Mouse (Mus musculus): Measurements from ENCODE around the gene Rpl39. TPM values are rescaled to one million over a fixed set of nuclear protein-coding genes. Genes with fewer than 3 reads are reported as not detected.
"Not testable (repeated sequence)": the region's sequence is repeated elsewhere in the genome, so short reads cannot be mapped to it uniquely, and the experiment has no call there.

Rpl39 gene
- 1,000 to 10,000 TPM in 1 of 3 experiments, 100 to 1,000 TPM in 2; 704 to 1,016 (median 774) TPM for polyA plus RNA-seq (2017; shearing (Covaris generic))

DNA sequence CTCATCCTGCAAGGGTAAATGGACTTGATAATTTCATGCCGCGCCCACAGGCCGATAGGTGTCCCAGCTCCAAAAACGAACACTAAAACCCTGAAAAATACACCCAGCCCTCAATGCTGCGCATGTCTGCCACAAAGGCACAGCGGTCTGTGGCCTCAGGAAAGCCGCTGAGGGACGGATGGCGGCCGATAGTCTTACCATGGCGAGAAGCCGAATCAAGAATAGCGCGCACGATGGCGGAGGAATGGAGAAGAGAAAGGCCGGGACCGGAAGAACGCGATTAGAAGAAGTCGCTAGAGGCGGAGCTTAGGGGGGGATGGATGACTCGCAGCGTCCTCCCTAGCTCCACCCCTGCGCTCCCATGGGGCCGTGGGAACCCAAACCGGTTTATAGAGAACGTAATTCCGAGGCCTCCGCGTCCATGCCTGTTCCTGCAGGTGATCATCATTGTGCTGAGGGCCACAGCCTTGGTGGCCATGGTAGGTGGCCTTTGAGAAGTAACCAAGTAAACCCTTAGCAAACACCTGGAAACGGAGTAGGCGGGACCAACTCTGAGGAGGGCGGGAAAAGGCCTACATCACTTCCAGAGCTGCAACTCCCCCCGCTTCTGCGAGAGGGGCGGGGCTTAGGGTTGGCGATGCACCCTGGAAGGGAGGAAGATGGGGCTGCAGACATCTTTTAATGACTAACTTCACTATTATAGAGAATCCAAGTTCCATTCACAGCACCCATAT lies at the start of gene Rpl39:
Gene Rpl39 (minus strand): TSS at position 476 of the 734 bp plus-strand sequence.
- peak; percentile 89 for ATAC-seq

DNA sequence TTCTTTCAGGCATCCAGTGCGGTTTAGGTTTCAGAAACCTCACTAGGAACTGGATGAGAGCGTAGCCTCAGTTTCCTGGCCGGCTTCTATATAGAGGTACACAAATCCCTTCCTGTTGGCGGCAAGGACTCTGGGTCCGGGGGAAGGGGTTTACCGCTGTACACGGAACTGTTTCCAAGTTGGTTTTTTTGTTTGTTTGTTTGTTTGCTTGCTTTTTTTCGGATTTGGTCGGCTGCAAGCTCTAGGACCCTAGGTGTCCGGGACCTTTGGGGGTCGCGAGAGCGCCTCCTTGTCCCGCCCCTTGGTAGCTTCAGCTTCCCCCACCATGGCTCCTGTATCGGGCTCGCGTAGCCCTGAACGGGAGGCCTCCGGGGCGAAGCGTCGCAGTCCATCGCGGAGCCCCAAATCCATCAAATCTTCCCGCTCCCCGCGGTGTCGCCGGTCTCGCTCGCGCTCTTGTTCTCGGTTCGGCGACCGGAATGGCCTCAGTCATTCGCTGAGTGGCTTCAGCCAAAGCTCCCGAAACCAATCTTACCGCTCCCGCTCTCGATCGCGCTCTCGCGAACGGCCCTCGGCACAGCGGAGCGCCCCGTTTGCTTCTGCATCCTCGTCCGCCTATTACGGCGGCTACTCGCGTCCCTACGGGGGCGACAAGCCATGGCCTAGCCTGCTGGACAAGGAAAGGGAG lies 41.6 kb upstream of the Rpl39 start, which contains the start of gene Nkap:
Gene Nkap (plus strand): TSS at position 125 of the 688 bp plus-strand sequence.
- peak; percentile 86 for ATAC-seq

DNA sequence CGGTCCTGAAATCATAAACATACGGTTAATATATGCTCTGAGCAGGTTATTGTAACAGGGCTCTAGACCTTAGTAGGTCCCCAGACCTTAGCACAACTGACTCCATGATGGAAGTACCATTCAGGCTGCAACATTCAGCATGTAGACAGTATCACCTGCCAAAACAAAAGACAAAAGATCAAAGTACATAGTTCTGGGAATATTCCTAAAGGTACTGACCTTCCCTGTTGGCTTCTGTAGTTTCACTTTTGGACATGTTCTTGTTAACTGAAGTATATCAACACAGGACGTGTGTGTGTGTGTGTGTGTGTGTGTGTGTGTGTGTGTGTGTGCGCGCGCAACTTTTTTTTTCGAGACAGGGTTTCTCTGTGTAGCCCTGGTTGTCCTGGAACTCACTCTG lies 40.3 kb upstream of the Rpl39 start:
- no peak for ATAC-seq

DNA sequence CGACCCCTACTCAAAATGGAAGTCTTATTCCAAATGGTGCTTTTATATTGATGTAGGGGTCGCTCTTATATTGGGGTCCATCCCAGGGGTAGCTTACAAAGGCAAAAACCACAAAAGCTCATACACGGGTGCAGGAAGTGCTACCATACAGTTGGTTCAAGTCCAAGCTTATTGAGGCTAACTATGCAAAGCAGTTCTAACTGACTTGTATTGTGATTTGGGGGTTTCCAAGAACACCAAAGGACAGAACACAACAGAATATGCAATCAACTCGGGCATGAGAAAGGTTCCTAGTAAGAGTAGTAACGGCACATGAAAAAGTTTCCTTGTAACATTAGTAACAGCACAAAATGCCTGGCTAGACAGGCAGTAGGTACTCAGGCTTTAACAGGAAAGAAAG lies 35.0 kb upstream of the Rpl39 start:
- no peak for ATAC-seq

DNA sequence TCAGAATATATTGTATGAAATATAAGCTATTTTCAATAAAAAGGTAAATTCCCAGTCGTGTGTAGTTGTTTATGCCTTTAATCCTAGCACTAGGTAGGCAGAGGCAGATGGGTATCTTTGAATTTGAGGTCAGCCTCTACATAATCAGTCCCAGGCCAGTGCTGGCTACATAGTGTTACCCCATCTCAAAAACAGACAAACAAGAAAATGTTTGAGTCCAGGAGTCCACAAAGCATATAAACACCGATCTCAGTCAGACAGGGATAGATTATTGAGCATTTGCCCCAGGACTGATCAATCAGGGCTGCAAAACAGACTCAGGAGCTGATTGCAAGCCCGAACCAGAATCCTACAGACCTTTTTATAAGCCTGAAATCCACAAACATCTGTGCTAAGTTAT lies 34.4 kb upstream of the Rpl39 start:
- no peak for ATAC-seq

DNA sequence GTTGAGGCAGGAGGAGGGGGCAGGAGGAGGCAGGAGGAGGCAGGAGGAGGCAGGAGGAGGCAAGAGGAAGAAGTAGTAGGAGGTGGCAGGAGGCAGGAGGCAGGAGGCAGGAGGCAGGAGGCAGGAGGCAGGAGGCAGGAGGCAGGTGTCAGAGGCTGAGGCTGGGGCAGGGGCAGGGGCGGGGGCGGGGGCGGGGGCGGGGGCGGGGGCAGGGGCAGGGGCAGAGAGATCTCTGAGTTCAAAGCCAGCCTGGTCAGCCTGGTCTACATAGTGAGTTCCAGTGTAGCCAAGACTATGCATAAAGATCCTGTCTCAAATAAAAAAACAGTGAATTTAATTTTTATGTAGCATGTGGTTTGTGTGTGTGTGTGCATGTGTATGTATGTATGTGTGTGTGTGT lies 31.9 kb upstream of the Rpl39 start:
- ATAC-seq, result no peak

DNA sequence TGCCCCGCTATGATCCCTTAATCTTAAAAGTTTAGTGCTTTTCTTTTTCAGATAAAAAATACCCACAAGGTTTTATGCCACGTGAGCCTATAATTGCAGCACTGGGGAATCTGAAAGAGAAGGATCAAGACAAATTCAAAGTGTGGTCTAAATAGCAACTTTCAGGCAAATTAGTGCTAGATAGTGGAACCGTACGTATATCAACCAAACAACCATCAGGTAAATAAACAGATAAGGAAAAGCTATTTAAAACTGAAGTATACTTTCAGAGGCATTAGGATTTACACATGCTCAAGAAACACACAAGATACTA lies 25.6 kb upstream of the Rpl39 start:
- ATAC-seq, result no peak

DNA sequence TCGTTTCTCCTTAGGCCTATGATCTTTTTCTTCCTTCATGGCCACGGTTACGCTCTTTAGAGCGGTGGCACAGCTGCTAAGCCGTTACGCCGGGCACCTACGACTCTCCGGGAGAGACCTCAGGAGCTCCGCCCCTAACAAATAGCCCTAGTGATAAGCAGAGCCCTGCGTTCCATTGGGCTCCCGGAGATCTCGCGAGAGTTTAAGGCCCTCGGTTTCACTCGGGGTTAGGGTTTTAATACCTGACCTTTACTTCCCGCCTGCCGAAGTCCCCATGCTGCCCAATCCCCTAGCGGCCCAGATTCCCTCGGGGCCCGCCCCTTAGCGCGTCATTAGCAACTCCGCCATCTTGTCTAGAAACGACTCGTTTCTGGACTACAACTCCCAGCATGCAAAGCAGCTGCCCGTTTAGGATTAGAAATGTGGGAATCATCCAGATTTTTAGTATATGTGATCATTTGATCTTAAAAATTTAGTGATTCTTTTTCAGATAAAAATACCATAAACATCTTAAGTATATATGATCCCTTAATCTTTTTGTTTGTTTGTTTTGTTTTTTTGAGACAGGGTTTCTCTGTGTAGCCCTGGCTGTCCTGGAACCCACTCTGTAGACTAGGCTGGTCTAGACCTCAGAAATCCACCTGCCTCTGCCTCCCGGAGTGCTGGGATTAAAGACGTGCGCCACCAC lies 25.1 kb upstream of the Rpl39 start, which contains the start of gene Upf3b:
Gene Upf3b (minus strand): TSS at position 130 of the 688 bp plus-strand sequence.
- ATAC-seq, result peak; percentile 98

DNA sequence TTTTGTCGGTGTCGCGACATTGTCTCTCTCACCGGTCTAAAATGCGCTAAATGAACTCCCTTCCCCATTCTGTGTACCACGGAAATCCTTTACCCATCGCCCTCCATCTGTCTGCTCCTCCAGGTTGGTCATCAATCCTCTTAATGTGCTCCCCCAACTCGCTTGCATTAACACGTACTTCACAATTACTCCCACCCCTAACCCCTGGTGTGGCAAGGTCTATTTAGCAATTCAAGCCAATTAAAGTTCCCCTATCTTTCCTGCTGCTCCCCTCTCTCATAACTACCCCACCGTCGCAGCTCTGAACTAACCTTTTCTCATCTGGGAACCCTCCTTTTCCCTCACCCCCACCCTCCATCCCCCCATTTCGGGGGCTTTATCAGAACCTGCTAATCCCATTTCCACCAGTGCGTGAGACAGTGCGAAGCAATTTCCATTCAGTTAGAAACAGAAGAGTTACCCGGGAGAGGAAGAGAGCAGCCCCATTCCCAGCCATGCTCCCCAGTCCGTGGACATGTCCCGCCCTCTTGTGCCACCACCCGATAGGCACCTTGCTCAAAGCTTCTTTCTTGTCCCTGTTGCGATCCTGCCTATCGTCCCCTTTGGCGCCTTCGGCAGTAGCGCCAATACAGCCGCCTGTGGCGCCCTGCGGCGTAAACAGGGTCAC lies 24.5 kb upstream of the Rpl39 start:
- peak; percentile 27 for ATAC-seq

DNA sequence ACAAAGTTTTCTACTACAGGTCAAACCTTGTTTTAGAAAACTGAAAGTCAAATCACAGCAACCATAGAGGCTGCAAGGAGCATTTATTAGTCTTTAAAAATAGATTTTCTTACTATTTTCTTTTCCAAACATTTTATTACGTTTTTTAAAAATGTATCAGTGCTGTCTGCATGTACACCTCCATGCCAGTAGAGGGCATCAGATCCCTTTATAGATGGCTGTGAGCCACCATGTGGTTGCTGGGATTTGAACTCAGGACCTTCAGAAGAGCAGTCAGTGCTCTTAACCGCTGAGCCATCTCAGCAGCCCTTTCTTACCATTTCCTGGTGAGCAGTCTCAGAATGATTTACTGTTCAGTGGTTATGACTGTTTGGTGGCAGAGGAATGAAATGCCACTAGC lies 18.6 kb upstream of the Rpl39 start:
- ATAC-seq, result no peak

DNA sequence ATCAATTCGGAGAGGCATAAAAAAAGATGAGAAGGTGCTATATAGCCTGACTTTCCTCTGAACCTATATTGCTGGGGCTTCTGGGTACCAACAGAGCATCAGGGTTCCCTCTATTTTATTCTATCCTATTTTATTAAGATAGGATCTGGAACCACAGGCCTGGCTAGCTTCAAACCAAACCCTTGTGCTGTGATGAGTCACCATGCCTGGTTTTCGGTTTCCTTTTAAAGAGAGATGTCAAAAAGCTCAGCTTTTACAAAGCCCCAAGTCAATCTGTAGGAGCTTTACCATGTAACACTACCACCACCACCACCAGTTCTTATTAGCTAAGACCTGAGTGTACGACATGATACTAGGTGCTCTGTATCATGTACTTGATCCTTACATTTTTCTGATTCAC lies 13.5 kb upstream of the Rpl39 start:
- ATAC-seq, result peak; percentile 37

DNA sequence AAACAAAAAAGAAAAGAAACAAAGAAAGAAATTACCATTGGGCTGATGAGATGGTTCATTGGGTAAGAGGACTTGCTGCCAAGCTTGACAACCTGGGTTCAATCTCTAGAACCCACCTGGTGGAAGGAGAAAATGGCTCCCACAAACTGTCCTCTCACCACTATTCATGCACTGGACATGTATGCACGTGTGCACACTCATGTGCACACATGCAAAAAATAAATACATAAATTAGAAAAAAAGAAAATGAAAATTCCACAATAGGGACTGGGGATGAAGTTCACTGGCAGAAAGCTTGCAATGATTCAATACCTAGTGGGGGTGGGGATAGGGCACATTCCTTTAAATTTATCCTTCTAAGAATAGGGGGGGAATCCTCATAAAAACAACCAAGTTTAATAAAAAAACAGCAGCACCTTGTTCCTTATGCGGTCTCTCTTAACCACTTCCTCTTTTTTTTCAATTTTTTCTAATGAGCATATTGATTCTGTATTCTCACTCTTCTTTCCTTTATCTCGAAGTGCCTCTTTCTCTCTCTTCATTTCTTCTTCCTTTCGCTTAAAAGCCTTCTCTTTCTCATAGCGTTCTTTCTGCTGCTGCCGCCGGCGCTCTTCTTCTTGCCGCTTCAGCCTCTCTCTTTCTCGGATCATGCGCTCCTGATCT lies 10.0 kb upstream of the Rpl39 start:
- ATAC-seq, result peak; percentile 37

DNA sequence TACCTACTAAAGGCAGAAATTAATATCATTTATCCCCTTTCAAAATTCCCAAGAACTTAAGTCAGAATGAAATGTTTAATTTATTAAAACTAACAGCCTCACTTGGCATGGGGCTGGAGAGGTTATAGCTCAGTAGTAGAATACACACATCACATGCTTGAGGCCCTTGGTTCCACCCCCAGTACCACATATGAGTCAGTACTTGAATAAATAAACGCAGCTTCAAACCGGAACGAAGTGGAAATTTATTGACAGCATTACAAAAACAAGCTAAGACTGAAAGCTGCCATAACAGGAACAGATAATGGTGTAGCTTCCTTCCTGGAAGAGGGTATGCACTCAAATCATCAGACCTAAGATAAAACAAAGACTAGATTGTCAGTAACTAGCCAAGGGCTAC lies 6.3 kb upstream of the Rpl39 start:
- peak; percentile 91 for ATAC-seq

DNA sequence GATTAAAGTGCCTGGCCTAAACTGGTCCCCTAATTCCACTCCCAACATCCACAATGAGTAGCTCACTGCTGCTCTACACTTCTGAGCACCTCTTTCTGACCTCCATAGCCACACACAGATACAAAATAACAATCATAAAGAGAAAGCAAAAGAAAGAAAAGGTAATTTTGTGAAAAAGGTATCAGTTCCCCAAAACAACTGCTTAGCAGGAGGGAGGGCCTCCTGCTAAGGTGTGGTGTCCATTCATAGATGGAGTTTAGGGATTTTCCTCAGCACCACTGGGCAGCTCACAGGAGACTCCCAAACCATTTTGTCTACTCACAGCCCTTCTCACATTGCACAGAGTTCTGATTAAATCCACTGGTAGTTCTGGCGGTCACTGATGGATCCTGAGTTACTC lies 3.6 kb upstream of the Rpl39 start:
- no peak for ATAC-seq

DNA sequence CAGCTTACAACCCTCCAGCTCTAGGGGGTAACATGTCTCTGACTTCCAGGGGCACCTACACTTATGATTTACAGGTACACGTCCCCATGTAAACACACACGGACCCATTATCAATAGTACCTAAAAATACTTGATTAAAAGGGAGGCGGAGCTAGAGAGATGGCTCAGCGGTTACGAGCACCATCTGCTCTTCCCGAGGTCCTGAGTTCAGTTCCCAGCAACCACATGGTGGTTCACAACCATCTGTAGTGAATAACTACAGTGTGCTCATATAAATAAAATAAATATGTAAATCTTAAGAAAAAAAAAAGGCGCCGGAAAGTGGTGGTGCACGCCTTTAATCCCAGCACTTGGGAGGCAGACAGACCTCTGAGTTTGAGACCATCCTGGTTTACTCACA lies 463 bp upstream of the Rpl39 start:
- ATAC-seq, result peak; percentile 41

DNA sequence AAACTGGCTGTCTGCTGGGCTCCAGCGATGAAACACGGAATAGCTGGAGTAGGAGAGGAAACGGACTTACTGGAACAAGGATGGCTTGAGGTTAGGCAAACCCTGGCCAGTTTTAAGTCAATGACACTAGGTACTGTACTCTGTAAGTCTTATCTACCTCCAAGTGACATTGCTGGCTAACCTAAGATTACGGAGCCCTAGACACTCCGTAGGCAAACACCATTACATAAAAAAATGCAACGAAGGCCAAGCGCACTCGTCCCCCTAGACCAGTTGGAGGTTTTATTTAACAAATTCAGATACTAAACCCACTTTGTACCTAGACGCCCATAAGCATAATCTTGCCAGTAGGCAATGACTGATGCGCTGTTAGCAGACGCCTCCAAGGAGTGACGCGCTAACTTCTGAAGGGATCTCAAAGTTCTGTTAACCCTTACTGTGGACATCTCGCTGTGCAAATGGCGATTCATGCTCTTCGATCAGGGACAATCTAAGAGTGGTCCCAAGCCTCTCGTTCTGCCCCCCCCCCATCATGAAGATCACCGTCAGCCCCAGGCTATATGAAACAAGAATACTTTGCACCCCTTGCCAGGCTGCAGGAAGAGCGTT lies 780 bp downstream of the Rpl39 start:
- ATAC-seq, result peak; percentile 9

DNA sequence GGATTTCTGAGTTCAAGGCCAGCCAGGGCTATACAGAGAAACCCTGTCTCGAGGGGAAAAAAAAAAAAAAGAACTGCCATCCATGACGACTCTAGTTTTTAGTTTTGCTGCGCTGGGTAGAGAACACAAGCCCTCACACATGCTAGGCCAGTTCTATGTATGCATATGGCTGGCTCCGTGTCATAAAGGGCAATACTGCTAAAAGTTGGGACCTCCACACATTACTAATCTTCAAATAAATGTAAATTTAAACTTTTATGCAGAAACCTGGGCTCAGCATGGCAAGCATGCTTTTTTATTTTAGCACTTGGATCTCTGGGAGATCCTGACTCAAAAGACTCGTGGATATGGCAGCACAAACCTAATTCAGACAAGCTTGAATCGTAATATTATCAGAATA lies 4.0 kb downstream of the Rpl39 start:
- ATAC-seq, result no peak

DNA sequence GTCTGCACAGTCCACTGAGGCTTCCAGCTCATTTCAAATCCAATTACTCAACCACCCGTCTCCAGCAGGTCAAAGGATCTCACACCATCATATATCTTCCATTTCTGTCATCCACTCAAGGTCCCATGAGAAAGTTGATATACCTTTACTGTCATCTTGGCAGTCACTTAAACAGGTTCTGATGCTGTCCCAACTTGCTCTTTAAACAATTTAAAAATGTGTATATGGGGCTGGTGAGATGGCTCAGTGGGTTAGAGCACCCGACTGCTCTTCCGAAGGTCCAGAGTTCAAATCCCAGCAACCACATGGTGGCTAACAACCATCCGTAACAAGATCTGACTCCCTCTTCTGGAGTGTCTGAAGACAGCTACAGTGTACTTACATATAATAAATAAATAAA lies 4.9 kb downstream of the Rpl39 start:
- ATAC-seq, result not testable (repeated sequence)

DNA sequence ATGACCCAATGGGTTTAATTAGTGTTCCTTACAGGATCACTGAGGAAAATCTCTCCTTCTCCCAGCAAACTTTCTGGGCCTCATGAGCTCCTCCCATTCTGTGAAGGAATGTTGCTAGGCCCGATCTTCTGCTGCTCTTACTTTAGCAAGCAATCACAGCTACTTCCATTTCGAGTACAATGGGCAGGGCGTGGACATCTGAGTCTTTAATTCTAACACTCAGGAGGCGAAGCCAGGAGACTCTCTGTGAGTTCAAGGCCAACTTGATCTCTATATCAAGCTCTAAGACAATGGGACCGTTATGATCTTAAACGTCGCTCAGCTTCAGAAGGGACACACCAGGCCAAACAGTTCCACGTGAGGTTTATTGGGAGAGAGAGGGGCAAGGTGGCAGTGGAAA lies 8.6 kb downstream of the Rpl39 start:
- ATAC-seq, result no peak

DNA sequence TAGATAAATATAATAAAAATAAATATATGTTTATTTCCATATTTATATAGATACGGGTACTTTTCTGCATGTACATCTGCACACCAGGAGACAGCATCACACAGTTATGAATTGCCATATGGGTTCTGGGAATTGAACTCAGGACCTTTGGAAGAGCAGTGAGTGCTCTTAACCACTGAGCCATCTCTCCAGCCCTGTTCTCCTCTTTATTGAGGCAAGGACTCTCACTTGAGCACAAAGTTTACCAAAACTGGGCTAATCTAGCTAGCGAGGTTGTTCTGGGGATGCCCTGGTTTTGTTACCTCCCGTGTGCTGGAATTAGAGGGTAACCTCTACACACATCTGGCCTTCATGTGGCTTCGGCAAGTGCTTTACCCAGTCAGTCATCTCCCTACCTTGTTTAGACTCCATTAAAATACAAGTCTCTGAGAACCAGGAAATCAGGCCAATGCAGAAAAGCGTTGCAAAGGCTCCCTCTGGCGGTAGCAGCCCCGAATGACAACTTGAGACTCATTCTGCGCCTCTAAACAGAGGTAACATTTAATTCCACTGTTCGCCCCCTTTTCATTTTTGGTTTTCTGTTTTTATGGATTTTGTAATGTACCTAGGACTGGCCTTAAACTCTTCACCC lies 10.8 kb downstream of the Rpl39 start:
- ATAC-seq, result peak; percentile 93

DNA sequence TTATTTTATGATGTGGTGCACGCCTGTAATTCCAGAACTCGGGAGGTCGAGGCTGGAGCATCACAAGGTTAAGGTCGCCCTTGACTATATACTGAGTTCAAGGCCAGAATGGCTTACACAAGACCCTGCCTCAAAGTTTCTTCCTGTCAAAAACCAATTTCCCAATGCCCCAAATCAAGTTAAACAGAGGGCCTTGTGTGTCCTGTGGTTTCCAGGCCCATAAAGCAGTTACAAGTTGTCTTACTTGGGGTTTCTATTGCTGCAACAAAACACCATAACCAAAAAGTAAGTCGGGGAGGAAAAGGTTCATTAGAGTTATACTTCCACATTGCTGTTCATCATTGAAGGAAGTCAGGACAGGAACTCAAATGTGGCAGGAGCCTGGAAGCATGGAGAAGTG lies 16.4 kb downstream of the Rpl39 start:
- no peak for ATAC-seq

DNA sequence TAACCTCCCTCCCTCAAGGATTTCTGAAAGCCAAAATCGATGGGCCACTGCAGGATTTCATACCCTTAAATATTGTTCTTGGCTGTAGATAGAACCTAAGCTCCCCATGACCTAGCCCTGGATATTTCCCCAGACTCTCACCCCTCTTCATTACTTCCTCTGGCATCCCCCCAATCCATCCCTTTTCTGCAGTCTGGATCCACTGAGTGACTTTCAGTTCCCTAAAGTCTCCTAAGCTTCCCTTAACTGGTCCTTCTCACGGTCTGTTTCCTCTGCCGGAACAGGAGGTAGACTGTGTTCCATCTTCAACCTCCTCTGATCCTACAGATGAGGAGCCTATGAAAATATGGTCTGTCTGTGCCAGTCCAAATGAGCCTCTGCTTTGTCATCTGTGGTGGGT lies 17.9 kb downstream of the Rpl39 start:
- no peak for ATAC-seq

Data from inflammation-experienced regulatory T-cells, adult 6 months (primary cell).